Mouse (Mus musculus): ENCODE data around the gene Vav2.

GRCm38 (mm10) chr2:27251434-27251833 lies 175.4 kb downstream of the Vav2 start:
- 0 out of 2 replicates have a peak, but pooled peaks have one; percentile 14 for TF ChIP-seq CTCF (conservative IDR thresholded peaks at IDR 0.05; ENCODE audit: low read length)
- no peak for TF ChIP-seq NANOG (IDR thresholded peaks at IDR 0.05; ENCODE audit: borderline replicate concordance, low read length)
- TF ChIP-seq POU5F1 (IDR thresholded peaks at IDR 0.05; ENCODE audit: borderline replicate concordance, low read length): no peak
